Mouse (Mus musculus): ENCODE data around the gene Mef2d.

Gene Mef2d

GRCm38 (mm10) chr3:88178986-88179385 is 36.8 kb downstream of the Mef2d start:
- no peak for DNase-seq (ENCODE audit: low read depth, low spot score)

GRCm38 (mm10) chr3:88181374-88181773 is 39.2 kb downstream of the Mef2d start:
- peak; percentile 83 for DNase-seq (ENCODE audit: low read depth, low spot score)

DNA sequence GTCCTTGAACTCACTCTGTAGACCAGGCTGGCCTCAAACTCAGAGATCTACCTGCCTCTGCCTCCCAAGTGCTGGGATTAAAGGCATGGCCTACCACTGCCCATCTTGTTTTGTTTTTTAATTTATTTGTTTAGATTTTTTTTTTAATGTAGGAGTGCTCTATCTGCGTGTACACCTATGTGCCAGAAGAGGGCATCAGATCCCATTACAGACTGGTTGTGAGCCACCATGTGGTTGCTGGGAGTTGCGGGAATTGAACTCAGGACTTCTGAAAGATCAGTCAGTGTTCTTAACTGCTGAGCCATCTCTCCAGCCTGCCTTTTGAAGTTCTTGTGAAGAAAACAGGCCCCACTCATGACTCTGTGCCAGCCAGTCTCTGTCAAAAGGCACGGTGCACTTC is 44.3 kb downstream of the Mef2d start:
- no peak for DNase-seq (ENCODE audit: low read depth, low spot score)

DNA sequence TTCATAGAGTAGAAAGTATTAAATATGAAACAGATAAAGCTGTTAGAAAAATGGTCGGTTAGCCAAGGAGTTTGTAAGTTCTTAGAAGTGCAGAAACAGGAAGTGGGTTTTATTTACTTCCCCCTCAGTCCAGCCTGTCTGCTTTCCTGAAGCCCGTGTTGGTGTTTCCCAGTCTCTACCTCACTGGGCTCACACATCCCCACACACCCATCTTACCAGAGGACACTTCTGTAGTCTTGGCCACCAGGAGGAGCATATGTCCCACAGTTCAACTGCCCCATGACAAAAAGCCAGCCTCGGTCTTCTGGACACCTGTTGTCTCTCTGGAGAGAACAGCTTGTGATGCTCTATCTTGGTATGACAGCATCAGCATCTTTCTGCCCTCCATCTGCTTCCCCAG is 49.0 kb downstream of the Mef2d start:
- no peak for DNase-seq (ENCODE audit: low read depth, low spot score)

GRCm38 (mm10) chr3:88191820-88192616 is 49.8 kb downstream of the Mef2d start:
- peak; percentile 76 for DNase-seq (ENCODE audit: low read depth, low spot score)

GRCm38 (mm10) chr3:88197741-88198504 is 55.8 kb downstream of the Mef2d start:
- no peak for DNase-seq (ENCODE audit: low read depth, low spot score)

GRCm38 (mm10) chr3:88198505-88199020 is 56.4 kb downstream of the Mef2d start:
- DNase-seq (ENCODE audit: low read depth, low spot score): no peak

- no peak for DNase-seq (ENCODE audit: low read depth, low spot score)
Observed at GRCm38 (mm10) chr3:88199541-88200110, 57.5 kb downstream of the Mef2d start.

DNA sequence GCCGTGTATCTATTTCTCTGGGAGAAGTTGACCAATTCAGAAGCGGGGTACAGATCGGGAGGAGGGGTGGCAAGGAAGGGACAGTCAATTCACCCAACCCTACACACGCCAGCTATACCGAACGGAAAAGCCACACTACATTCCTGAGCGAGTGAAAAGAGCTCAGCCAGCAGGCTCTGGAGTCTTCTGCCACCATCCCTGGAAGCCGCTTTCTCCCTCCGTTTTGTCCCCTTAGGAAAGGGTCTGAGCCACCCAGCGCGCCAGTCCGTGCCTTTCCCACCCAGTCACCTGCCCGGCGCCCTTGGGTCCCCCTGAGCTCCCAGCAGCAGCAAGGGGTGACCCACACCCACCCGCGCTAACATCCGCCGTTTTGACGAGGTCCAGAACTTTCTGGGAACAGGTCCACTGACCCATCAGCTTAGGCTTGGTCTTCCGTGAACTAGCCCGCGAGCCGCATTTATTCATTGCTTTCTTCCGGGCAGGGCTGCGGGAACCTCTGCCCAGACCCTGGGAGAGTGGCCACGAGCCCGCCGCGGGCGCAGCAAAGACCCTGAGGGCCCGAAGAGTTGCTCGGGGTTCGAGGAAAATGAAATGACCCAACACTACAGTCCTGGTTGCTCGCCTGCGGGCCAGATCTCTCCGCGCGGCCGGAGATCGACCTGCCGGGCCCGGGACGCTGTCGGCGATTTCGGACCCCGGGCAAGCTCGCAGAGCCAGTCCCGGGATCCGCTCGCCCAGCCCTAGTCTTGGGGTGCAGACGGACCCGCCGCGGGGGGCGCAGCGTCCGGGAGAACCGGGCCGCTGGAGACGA is 58.2 kb downstream of the Mef2d start:
- no peak for DNase-seq (ENCODE audit: low read depth, low spot score)

- no peak for DNase-seq (ENCODE audit: low read depth, low spot score)
Observed at GRCm38 (mm10) chr3:88200972-88201330, 58.8 kb downstream of the Mef2d start.

GRCm38 (mm10) chr3:88201640-88202039 is 59.5 kb downstream of the Mef2d start:
- DNase-seq (ENCODE audit: low read depth, low spot score): no peak

- DNase-seq (ENCODE audit: low read depth, low spot score): no peak
Observed at GRCm38 (mm10) chr3:88202986-88203385, 60.8 kb downstream of the Mef2d start.

GRCm38 (mm10) chr3:88203456-88203855 is 61.3 kb downstream of the Mef2d start:
- DNase-seq (ENCODE audit: low read depth, low spot score): no peak

- DNase-seq (ENCODE audit: low read depth, low spot score): no peak
Observed at GRCm38 (mm10) chr3:88203999-88204700, 62.0 kb downstream of the Mef2d start.

DNA sequence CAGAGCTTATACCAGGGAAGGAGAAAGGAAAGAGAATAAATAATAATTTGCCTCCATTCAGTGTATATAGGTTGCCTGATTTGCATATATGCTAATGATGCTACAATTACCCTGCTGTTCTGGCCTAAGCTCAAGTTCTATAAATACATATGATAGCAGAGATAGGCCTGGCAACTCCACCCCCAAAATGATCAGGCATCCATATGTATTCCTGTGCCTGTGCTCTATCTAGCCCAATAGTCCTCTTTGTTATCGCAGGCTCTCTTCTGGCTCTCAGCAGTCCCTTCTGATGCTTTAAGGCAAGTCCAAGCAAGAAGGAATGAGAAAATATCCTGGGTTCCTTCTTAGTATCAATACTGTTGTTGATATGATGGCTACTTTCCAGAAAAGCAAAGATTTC is 62.6 kb downstream of the Mef2d start:
- DNase-seq (ENCODE audit: low read depth, low spot score): peak; percentile 77

DNA sequence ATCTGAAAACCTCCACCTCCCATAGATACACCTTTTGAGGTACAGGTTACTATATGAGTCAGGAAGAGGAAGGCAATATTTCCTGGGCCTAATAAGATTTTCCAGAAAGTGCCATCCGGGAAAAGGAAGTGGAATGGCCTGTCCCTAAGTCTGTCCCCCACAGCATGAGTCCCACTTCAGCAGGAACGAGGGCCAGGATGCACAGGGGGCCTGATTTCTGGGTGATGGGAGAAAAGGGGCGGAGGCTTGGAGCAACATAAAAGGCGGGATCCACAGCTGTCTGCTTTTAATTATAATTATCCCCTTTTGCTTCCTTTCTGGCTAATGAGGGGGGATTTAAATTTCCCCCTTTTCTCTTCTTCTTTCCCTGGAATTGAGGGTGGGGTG is 63.0 kb downstream of the Mef2d start:
- no peak for DNase-seq (ENCODE audit: low read depth, low spot score)

DNA sequence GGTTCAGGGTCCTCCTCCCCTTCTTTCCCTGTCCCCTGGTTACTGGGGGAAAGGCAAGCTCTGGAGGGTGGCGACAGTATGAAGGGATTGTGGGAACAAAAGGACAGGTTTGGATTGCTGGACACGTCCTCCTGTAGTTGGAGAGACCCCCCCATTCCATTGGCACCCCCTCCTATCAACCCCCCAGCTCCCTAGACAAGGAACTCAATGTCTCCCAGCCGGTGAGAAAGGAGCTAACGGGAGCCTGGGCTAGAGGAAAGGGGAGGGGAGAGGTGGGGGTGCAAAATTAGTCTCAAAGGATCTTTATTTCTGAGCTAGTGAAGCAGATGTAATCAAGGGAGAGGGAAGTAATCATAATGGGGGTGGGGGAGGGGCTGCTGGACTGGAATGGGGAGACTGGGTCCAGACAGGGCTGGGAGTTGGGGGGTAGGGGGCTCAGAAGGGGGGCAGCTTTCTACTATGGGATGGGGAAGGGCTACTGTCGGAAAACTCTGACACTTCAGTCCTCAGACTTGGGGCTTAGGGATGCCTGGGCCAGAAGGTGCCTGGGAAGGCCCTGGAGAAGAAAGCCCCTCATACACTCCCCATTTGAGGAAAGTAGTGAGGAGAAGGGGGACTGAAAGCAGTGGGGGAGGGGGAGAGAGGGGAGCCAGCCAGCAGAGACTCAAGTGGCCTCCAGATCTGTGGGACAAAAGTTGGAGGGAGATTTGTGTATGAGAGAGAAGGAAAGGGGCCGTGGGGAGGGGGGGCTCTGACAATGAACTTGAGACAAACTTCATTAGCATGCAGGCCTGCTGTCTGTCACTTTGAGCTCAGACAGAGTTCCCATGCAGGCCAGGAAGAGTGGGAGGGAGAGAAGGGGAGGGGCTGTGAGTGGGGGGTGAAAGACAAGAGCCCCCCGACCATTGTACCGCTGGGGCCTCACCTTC is 63.7 kb downstream of the Mef2d start:
- peak; percentile 63 for DNase-seq (ENCODE audit: low read depth, low spot score)

GRCm38 (mm10) chr3:88206500-88206899 is 64.3 kb downstream of the Mef2d start:
- DNase-seq (ENCODE audit: low read depth, low spot score): no peak

DNA sequence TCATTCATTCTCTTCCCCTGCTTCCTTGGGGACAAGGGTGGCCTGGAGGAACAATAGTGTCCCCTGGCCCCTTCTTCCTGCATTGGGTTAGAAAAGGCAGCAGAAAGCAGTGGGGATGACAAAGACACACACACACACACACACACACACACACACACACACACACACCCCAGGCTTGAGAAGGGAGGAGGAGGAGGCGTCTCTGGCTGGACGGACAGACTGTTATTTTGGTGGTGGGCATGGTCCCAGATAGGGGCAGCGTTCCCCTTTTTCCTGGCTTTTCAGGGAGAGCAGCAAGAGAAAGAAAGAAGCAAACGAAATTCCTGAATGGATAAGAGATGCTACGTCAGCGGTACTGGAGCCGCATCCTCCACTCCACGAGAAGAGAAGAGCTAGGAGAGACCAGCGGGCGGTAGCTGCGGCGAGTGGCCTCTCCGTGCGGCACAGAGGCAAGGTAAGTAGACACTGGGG is 64.8 kb downstream of the Mef2d start:
- DNase-seq (ENCODE audit: low read depth, low spot score): peak; percentile 89

Data from brain, adult 2 months (tissue).